Mouse (Mus musculus) bone marrow macrophage, adult 2 months (primary cell): ENCODE results near the gene Edc4.

Experiments
- CTCF ChIP-seq: IDR thresholded peaks from 2 replicates; pipeline ENCODE4 v1.5.1; 2012; ENCODE audit warnings: low read depth, mild to moderate bottlenecking, low read length, moderate library complexity
- POLR2A ChIP-seq: IDR thresholded peaks from 2 replicates; pipeline ENCODE4 v1.6.1; 2012; ENCODE audit warnings: mild to moderate bottlenecking, low read depth, low read length, borderline replicate concordance

DNA sequence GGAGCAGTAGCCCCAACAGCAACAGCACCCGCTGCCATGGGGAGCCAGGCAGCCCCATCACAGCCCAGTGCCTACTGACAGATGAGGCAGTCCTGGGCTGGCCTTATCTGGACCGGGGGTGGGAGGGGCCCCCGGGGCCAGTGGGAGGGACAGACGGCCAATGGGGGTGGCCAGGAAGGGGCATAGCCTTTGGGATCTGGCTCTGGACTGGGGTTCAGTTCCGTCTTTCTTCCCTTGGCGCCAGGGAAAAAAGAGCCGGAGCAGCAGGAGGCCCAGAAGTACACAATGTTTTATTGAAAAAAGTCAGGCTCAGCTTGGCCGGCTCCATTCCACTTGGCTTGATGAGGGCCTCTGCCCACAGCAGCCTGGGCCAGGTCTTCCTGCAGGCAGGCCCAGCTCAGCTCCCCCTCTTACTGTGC is 62.6 kb downstream of the Edc4 start, which contains the start of gene Lcat:
- TF ChIP-seq CTCF (no peak), POLR2A (no peak)
